Mouse (Mus musculus): ENCODE measurements around the gene Olfr572.

Olfr572 gene

GRCm38 (mm10) chr7:102924109-102924508, at the start of gene Olfr572:
TSS of gene Olfr572 (plus strand) at chr7:102924409.
- DNase-seq: no peak

GRCm38 (mm10) chr7:102876822-102877221, 47.4 kb upstream of the Olfr572 start, which contains the start of gene Olfr568:
TSS of gene Olfr568 (plus strand) at chr7:102877122.
- no peak for DNase-seq

GRCm38 (mm10) chr7:102890782-102891181, 33.4 kb upstream of the Olfr572 start, which contains the start of gene Olfr569:
TSS of gene Olfr569 (minus strand) at chr7:102890882.
- no peak for DNase-seq

- no peak for DNase-seq
Measured at GRCm38 (mm10) chr7:102915261-102915660, 8.9 kb upstream of the Olfr572 start.

- no peak for DNase-seq
Measured at GRCm38 (mm10) chr7:102916405-102916804, 7.8 kb upstream of the Olfr572 start.

GRCm38 (mm10) chr7:102917032-102917875, 7.0 kb upstream of the Olfr572 start, which contains the start of gene Olfr571:
TSS of gene Olfr571 (minus strand) at chr7:102917536.
- DNase-seq: no peak

- peak; percentile 16 for DNase-seq
Measured at GRCm38 (mm10) chr7:102919632-102920031, 4.6 kb upstream of the Olfr572 start.

- no peak for DNase-seq
Measured at GRCm38 (mm10) chr7:102927105-102927504, 2.9 kb downstream of the Olfr572 start.

- DNase-seq: no peak
Measured at GRCm38 (mm10) chr7:102942475-102942874, 18.3 kb downstream of the Olfr572 start, which contains the start of gene Olfr573-ps1. TSS of gene Olfr573-ps1 (minus strand) at chr7:102942575.

GRCm38 (mm10) chr7:102943417-102943816, 19.2 kb downstream of the Olfr572 start:
- no peak for DNase-seq

GRCm38 (mm10) chr7:102948167-102948566, 24.0 kb downstream of the Olfr572 start, which contains the start of gene Olfr574:
TSS of gene Olfr574 (plus strand) at chr7:102948467.
- no peak for DNase-seq

GRCm38 (mm10) chr7:102950732-102951131, 26.5 kb downstream of the Olfr572 start:
- no peak for DNase-seq

- no peak for DNase-seq
Measured at GRCm38 (mm10) chr7:102958137-102958536, 33.9 kb downstream of the Olfr572 start.

- no peak for DNase-seq
Measured at GRCm38 (mm10) chr7:102958593-102958992, 34.4 kb downstream of the Olfr572 start, which contains the start of gene Olfr575. TSS of gene Olfr575 (minus strand) at chr7:102958775.

GRCm38 (mm10) chr7:102962360-102962759, 38.2 kb downstream of the Olfr572 start, which contains the start of gene Olfr576:
TSS of gene Olfr576 (plus strand) at chr7:102962660.
- no peak for DNase-seq

GRCm38 (mm10) chr7:102974399-102974798, 50.2 kb downstream of the Olfr572 start:
- no peak for DNase-seq

GRCm38 (mm10) chr7:102975843-102976242, 51.6 kb downstream of the Olfr572 start, which contains the start of gene Olfr577:
TSS of gene Olfr577 (minus strand) at chr7:102975943.
- no peak for DNase-seq
